Mouse (Mus musculus) forebrain, embryonic 12.5 days (tissue): Measurements from ENCODE around the gene Prr5. TPM values are rescaled to one million over a fixed set of nuclear protein-coding genes. Genes with fewer than 3 reads are reported as not detected.

ENCODE experiments used
- ATAC-seq: fragments of 200-750 bp; cut with Nextera tagmentation; 2 replicates; pipeline ENCODE4 v1.8.0; 2017; ENCODE audit warnings: moderate TSS enrichment; ENCODE audit not compliant: low FRiP score
- H3K27ac ChIP-seq: fragments of 300-500 bp; sonication (generic); 2 replicates; pipeline ENCODE4 v1.5.1; 2016; ENCODE audit warnings: mild to moderate bottlenecking
- H3K27me3 ChIP-seq: fragments of 300-500 bp; sonication (generic); 2 replicates; pipeline ENCODE4 v1.6.1; 2016; ENCODE audit warnings: mild to moderate bottlenecking
- H3K36me3 ChIP-seq: fragments of 300-500 bp; sonication (generic); replicated peaks from 2 replicates; pipeline ENCODE4 v1.6.1; 2016; ENCODE audit warnings: mild to moderate bottlenecking
- H3K4me1 ChIP-seq: fragments of 300-500 bp; sonication (generic); 2 replicates; pipeline ENCODE4 v1.6.1; 2016
- H3K4me2 ChIP-seq: fragments of 300-500 bp; sonication (generic); 2 replicates; pipeline ENCODE4 v1.6.1; 2016; ENCODE audit warnings: mild to moderate bottlenecking, moderate library complexity
- H3K4me3 ChIP-seq: fragments of 300-500 bp; sonication (generic); replicated peaks from 2 replicates; pipeline ENCODE4 v1.5.1; 2016; ENCODE audit warnings: mild to moderate bottlenecking
- H3K9ac ChIP-seq: fragments of 300-500 bp; sonication (generic); 2 replicates; pipeline ENCODE4 v1.6.1; 2016; ENCODE audit warnings: mild to moderate bottlenecking
- H3K9me3 ChIP-seq: fragments of 300-500 bp; sonication (generic); 2 replicates; pipeline ENCODE4 v1.6.1; 2016
- WGBS: fragments of 180-500 bp; shearing (Covaris S2); methylation state at CpG from one replicate; pipeline ENCODE4 v1.1.7; 2016; 5-methylcytosine and 5-hydroxymethylcytosine counted together
- polyA plus RNA-seq: library from polyadenylated mRNA; unstranded; fragments of >200 nt; fragmentation: Nextera tagmentation; extraction: Ambion mirVana; gene quantifications from 2 replicates; pipeline ENCODE4 v1.2.1, GENCODE M21; 2016

The Prr5 gene
- 7.6 and 10.1 TPM in 2 replicates for polyA plus RNA-seq

DNA sequence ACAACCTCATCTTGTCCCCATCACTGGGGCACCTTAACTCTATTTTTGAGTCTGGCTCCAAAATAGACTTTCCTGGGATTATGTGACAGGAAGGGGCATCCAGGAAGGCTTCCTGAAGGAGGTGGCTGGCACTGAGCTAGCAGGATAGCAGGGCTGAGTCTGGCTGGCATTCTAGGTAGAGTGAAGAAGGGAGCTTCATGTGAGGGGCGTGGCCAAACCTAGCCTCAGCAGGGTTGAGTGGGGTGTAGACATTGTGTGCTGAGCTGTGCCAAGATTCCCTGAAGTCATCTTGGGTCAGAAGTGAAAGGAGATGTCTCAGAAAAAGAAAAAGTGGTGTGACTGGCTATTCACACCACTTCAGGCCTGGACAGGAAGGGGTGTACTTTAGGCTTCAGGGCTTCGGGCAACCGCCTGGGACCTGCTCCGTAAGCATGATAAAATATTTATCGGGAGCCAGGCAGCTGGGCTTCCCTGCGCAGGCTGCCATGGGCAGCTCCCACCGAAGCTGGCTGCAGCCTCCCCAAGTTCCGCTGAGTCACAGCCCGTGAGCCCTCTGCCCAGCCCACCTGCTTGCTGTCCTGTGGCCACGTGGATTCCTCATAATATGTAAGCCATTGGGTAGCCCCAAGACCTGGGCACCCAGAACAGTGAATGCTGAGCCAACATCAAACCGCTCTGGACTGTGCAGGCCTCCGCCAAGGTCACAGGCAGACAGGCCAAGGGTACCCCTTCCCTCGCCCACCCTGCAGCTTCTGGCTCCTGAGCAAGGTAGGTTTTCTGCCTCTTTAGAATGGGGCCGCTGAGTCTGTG lies at the start of gene Prr5:
Gene Prr5 (plus strand): TSS at position 683 of the 810 bp plus-strand sequence.
- H3K4me3 ChIP-seq = no peak within 1 kb of the TSS
- 86% methylated on average over 14 of the region's 14 CpGs for WGBS
- no peak within 1 kb of the TSS for H3K27ac ChIP-seq
- H3K9me3 ChIP-seq = no peaks in the 10 kb centered on the region
- no peak within 1 kb of the TSS for H3K9ac ChIP-seq
- H3K36me3 ChIP-seq = no peaks in the 10 kb centered on the region
- H3K4me2 ChIP-seq = no peak within 1 kb of the TSS
- peaks cover 12% of the 10 kb centered on the region for H3K4me1 ChIP-seq
- no peak for ATAC-seq
- peaks cover 31% of the 10 kb centered on the region for H3K27me3 ChIP-seq

- peaks cover 19% of the 10 kb centered on the region for H3K27me3 ChIP-seq
- WGBS = 60% methylated on average over 3 of the region's 3 CpGs
- ATAC-seq = no peak
- no peaks in the 10 kb centered on the region for H3K9me3 ChIP-seq
- H3K4me1 ChIP-seq = peaks cover 44% of the 10 kb centered on the region
- H3K36me3 ChIP-seq = no peaks in the 10 kb centered on the region
- no peak overlapping the region for H3K4me2 ChIP-seq
- no peak overlapping the region for H3K9ac ChIP-seq
- peak overlapping the region; percentile 10; the same call in 1 of the 2 replicates for H3K27ac ChIP-seq
- H3K4me3 ChIP-seq = no peak overlapping the region
Observed at GRCm38 (mm10) chr15:84620028-84620427, 49.4 kb upstream of the Prr5 start.

GRCm38 (mm10) chr15:84621722-84622428 lies 47.5 kb upstream of the Prr5 start:
- Histone ChIP-seq H3K4me1 (peaks cover 50% of the 10 kb centered on the region), H3K9me3 (no peaks in the 10 kb centered on the region), H3K36me3 (no peaks in the 10 kb centered on the region), H3K4me3 (no peak overlapping the region), H3K4me2 (peak overlapping the region; percentile 34), H3K9ac (no peak overlapping the region), H3K27me3 (peaks cover 5% of the 10 kb centered on the region; the same call in 1 of the 2 replicates), H3K27ac (peak overlapping the region; percentile 75)
- 20% methylated on average over 14 of the region's 14 CpGs for WGBS
- ATAC-seq = peak; percentile 73

GRCm38 (mm10) chr15:84624870-84625269 lies 44.5 kb upstream of the Prr5 start:
- no peak overlapping the region for H3K4me2 ChIP-seq
- peaks cover 5% of the 10 kb centered on the region; the same call in 1 of the 2 replicates for H3K27me3 ChIP-seq
- WGBS = 76% methylated on average over 9 of the region's 9 CpGs
- ATAC-seq = no peak
- H3K9ac ChIP-seq = no peak overlapping the region
- peaks cover 49% of the 10 kb centered on the region for H3K4me1 ChIP-seq
- no peak overlapping the region for H3K4me3 ChIP-seq
- H3K9me3 ChIP-seq = no peaks in the 10 kb centered on the region
- no peak overlapping the region for H3K27ac ChIP-seq
- H3K36me3 ChIP-seq = no peaks in the 10 kb centered on the region

DNA sequence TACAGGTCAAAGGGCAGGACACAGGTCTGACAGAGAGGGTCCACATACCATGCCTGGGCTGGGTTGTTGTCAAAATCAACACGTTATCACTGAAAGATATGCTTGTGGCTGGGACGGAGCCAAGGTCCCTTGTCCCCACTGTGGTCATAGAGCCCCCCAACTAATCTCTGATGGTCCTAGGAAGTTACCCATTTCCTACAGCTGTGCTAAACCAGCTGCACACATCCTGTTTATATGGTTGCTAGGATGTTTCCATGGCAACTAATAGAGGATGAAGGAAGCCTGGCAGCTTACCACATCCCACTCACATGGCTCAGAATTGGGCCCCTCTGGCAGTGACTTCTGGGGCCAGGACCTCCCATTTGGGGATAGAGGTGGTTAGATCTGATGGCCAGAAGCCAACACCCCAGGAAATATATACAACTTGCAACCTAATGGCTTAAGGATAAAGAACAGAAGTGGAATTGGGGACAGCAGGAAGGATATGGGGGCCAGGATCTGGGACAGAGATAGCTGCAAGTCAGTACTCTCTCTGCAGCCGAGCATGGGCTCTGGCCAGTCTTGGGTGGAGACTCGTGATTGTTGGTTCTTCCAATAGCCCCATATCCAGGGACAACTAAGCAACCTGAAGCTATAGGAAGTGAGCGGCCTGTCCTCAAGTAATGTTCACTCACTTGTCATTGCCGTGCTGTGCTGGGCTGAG lies 43.6 kb upstream of the Prr5 start:
- 71% methylated on average over 6 of the region's 6 CpGs for WGBS
- no peaks in the 10 kb centered on the region for H3K36me3 ChIP-seq
- peaks cover 47% of the 10 kb centered on the region for H3K4me1 ChIP-seq
- H3K27ac ChIP-seq = no peak overlapping the region
- H3K9me3 ChIP-seq = no peaks in the 10 kb centered on the region
- peak; percentile 15; the same call in 1 of the 2 replicates for ATAC-seq
- H3K4me3 ChIP-seq = no peak overlapping the region
- no peak overlapping the region for H3K9ac ChIP-seq
- H3K27me3 ChIP-seq = peaks cover 5% of the 10 kb centered on the region; the same call in 1 of the 2 replicates
- H3K4me2 ChIP-seq = no peak overlapping the region

DNA sequence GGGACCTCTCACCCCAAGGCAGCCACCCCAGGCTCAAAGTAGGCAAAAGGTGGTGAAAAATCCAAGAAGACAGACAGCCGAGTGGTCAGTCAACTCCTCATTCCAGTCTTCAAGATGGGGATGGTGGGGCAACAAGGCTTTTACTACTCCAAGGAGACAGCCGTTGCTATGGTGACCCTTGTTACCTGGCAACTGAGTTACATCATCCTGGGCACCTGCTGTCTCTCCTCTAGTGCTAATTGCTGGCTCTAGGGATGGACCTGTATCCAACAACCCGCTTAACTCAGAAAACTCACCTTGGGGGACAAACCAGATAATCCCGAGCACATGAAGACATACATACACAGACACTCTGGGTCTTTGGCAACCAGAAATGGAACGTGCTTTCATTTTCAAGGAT lies 42.1 kb upstream of the Prr5 start:
- H3K27me3 ChIP-seq = peaks cover 5% of the 10 kb centered on the region; the same call in 1 of the 2 replicates
- no peak overlapping the region for H3K4me2 ChIP-seq
- H3K4me1 ChIP-seq = peaks cover 32% of the 10 kb centered on the region
- no peak for ATAC-seq
- no peak overlapping the region for H3K9ac ChIP-seq
- H3K4me3 ChIP-seq = no peak overlapping the region
- H3K9me3 ChIP-seq = no peaks in the 10 kb centered on the region
- H3K36me3 ChIP-seq = no peaks in the 10 kb centered on the region
- no peak overlapping the region for H3K27ac ChIP-seq
- 64% methylated on average over 5 of the region's 5 CpGs for WGBS

GRCm38 (mm10) chr15:84629680-84630079 lies 39.7 kb upstream of the Prr5 start:
- H3K9me3 ChIP-seq = no peaks in the 10 kb centered on the region
- H3K4me3 ChIP-seq = no peak overlapping the region
- WGBS = 18% methylated on average over 3 of the region's 3 CpGs
- H3K4me1 ChIP-seq = peaks cover 25% of the 10 kb centered on the region
- no peaks in the 10 kb centered on the region for H3K36me3 ChIP-seq
- peaks cover 5% of the 10 kb centered on the region; the same call in 1 of the 2 replicates for H3K27me3 ChIP-seq
- ATAC-seq = no peak
- no peak overlapping the region for H3K9ac ChIP-seq
- H3K4me2 ChIP-seq = no peak overlapping the region
- no peak overlapping the region for H3K27ac ChIP-seq

DNA sequence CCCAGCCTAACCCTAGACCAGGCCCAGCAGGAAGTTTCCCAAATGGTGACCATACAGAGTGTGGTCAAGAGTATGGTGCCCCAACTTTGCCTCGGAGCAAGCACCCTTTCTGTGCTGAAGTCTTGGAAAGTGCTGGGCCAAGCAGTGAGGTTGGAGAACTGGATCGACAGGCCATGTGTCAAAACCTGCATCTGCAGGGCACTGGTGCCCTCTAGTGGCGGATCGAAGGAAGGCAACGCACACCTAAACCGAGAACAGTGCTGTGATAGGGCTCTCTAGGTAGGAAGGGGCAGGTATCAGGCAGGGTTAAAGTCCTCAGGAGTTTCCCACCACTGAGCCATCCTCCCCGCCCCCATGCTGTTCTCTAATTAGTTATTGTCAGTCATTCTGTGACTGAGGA lies 37.9 kb upstream of the Prr5 start:
- Histone ChIP-seq H3K27ac (no peak overlapping the region), H3K4me1 (peaks cover 9% of the 10 kb centered on the region), H3K36me3 (no peaks in the 10 kb centered on the region), H3K9me3 (no peaks in the 10 kb centered on the region), H3K9ac (no peak overlapping the region), H3K27me3 (no peaks in the 10 kb centered on the region), H3K4me3 (no peak overlapping the region), H3K4me2 (no peak overlapping the region)
- WGBS = 1% methylated on average over 7 of the region's 7 CpGs
- ATAC-seq = peak; percentile 42; the same call in 1 of the 2 replicates

GRCm38 (mm10) chr15:84634361-84634760 lies 35.1 kb upstream of the Prr5 start:
- Histone ChIP-seq H3K27ac (no peak overlapping the region), H3K27me3 (no peaks in the 10 kb centered on the region), H3K9ac (no peak overlapping the region), H3K36me3 (no peaks in the 10 kb centered on the region), H3K4me1 (no peaks in the 10 kb centered on the region), H3K9me3 (no peaks in the 10 kb centered on the region), H3K4me3 (no peak overlapping the region), H3K4me2 (no peak overlapping the region)
- WGBS = 59% methylated on average over 3 of the region's 3 CpGs
- no peak for ATAC-seq

- Histone ChIP-seq H3K36me3 (no peaks in the 10 kb centered on the region), H3K4me1 (0 out of 2 replicates have a peak, but pooled peaks cover 2% of the 10 kb centered on the region), H3K4me3 (no peak overlapping the region), H3K9me3 (no peaks in the 10 kb centered on the region), H3K27ac (no peak overlapping the region), H3K4me2 (no peak overlapping the region), H3K27me3 (no peaks in the 10 kb centered on the region), H3K9ac (no peak overlapping the region)
- ATAC-seq = no peak
Observed at GRCm38 (mm10) chr15:84638405-84638804, 31.0 kb upstream of the Prr5 start.

GRCm38 (mm10) chr15:84639072-84639450 lies 30.4 kb upstream of the Prr5 start:
- ATAC-seq = no peak
- Histone ChIP-seq H3K4me3 (no peak overlapping the region), H3K4me2 (no peak overlapping the region), H3K4me1 (0 out of 2 replicates have a peak, but pooled peaks cover 2% of the 10 kb centered on the region), H3K9ac (no peak overlapping the region), H3K9me3 (no peaks in the 10 kb centered on the region), H3K36me3 (no peaks in the 10 kb centered on the region), H3K27me3 (no peaks in the 10 kb centered on the region), H3K27ac (no peak overlapping the region)
- 77% methylated on average over 5 of the region's 5 CpGs for WGBS
